Mouse (Mus musculus) megakaryocyte, embryonic 14.5 days (primary cell): ENCODE data around the gene Zfp36l2.

Experiments
- FLI1 ChIP-seq: IDR thresholded peaks from 2 replicates; pipeline ENCODE4 v1.6.1; 2012; ENCODE audit warnings: low read length, inconsistent platforms, mixed read lengths
- GATA1 ChIP-seq: IDR thresholded peaks from 3 replicates; pipeline ENCODE4 v1.6.1; 2012; ENCODE audit warnings: mixed read lengths, low read length, inconsistent platforms, borderline replicate concordance

- TF ChIP-seq GATA1 (no peak), FLI1 (no peak)
Observed at GRCm38 (mm10) chr17:84194282-84195002, 6.7 kb upstream of the Zfp36l2 start.
